Mouse (Mus musculus) lung, embryonic 16.5 days (tissue): ENCODE results near the gene 4933415A04Rik. TPM values are rescaled to one million over a fixed set of nuclear protein-coding genes. Genes with fewer than 3 reads are reported as not detected.
A peak's percentile ranks its signal among the peaks of the same experiment; 100 is the strongest.

Experiments used
- ATAC-seq: fragments of 200-750 bp; cut with Nextera tagmentation; 2 replicates; pipeline ENCODE4 v1.8.0; 2017; ENCODE audit warnings: low read depth, mild to moderate bottlenecking, moderate library complexity
- H3K27ac ChIP-seq: fragments of 300-500 bp; sonication (generic); 2 replicates; pipeline ENCODE4 v1.5.1; 2014; ENCODE audit warnings: mild to moderate bottlenecking, control low read depth, low read length
- H3K27me3 ChIP-seq: fragments of 300-500 bp; sonication (generic); 2 replicates; pipeline ENCODE4 v1.6.1; 2014; ENCODE audit warnings: low read depth, low read length, mixed read lengths; ENCODE audit not compliant: control insufficient read depth, insufficient read depth
- H3K36me3 ChIP-seq: fragments of 300-500 bp; sonication (generic); 2 replicates; pipeline ENCODE4 v1.6.1; 2014; ENCODE audit warnings: low read length; ENCODE audit not compliant: control insufficient read depth, insufficient read depth
- H3K4me1 ChIP-seq: fragments of 300-500 bp; sonication (generic); replicated peaks from 2 replicates; pipeline ENCODE4 v1.6.1; 2014; ENCODE audit warnings: low read length, mixed read lengths; ENCODE audit not compliant: control insufficient read depth, insufficient read depth
- H3K4me2 ChIP-seq: fragments of 300-500 bp; sonication (generic); 2 replicates; pipeline ENCODE4 v1.6.1; 2014; ENCODE audit warnings: low read depth, low read length, control low read depth
- H3K4me3 ChIP-seq: fragments of 300-500 bp; sonication (generic); 2 replicates; pipeline ENCODE4 v1.5.1; 2014; ENCODE audit warnings: mild to moderate bottlenecking, low read length, control low read depth
- H3K9ac ChIP-seq: fragments of 300-500 bp; sonication (generic); 2 replicates; pipeline ENCODE4 v1.6.1; 2014; ENCODE audit warnings: low read length, control low read depth
- H3K9me3 ChIP-seq: fragments of 300-500 bp; sonication (generic); 2 replicates; pipeline ENCODE4 v1.6.1; 2016; ENCODE audit warnings: low read length; ENCODE audit not compliant: control insufficient read depth
- WGBS: fragments of 180-500 bp; shearing (Covaris S2); extraction: QIAGEN DNeasy Blood & Tissue Kit; methylation state at CpG from one replicate; pipeline ENCODE4 v1.1.7; 2014; 5-methylcytosine and 5-hydroxymethylcytosine counted together
- polyA plus RNA-seq: library from polyadenylated mRNA; unstranded; fragments of >200 nt; fragmentation: Nextera tagmentation; extraction: Ambion mirVana; gene quantifications from 2 replicates; pipeline ENCODE4 v1.2.1, GENCODE M21; 2015

Gene 4933415A04Rik
- polyA plus RNA-seq, 1 experiment from 2014 or later: 6.1 TPM

DNA sequence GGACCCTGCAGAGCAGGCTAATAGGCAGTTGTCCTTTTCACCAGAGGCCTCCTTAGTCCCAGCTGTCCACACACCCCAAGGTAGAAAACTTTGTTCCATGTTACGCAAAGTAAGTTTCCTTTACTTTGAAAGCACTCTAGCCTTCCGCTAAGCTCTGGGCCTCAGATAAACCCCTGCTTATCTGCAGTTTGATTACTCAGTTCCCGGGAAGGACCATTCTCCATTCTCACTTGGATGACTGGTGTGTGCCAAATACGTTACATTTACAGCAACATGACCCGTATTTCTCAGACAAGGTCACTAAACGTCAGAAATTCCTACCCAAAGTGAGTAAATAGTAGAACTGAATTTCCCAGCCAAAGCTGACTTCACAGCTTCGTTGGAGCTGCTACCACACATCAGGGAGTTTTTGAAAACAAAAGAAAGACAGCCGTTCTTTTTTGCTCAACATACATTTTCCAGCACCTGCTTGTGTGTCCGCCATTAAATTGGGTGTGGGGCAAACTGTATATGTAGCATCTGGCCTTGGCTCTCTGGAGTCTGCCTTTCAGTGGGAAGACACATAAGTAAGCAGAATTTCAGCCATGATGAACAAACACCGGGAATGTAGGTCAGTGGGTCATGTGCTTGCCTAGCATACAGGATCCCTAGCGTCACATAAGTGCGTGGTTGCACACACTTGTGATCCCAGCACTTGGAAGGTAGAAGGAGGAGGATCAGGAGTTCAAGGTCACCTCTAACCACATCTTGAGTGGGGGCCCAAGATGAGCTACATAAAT is 38.0 kb upstream of the 4933415A04Rik start:
- Histone ChIP-seq H3K4me2 (peak overlapping the region; percentile 30; the same call in 1 of the 2 replicates), H3K9ac (peak overlapping the region; percentile 48), H3K27me3 (no peaks in the 10 kb centered on the region), H3K27ac (peak overlapping the region; percentile 97), H3K9me3 (no peaks in the 10 kb centered on the region), H3K36me3 (no peaks in the 10 kb centered on the region), H3K4me1 (peaks cover 44% of the 10 kb centered on the region), H3K4me3 (no peak overlapping the region)
- ATAC-seq: peak; percentile 72
- 17% methylated on average over 12 of the region's 12 CpGs for WGBS

DNA sequence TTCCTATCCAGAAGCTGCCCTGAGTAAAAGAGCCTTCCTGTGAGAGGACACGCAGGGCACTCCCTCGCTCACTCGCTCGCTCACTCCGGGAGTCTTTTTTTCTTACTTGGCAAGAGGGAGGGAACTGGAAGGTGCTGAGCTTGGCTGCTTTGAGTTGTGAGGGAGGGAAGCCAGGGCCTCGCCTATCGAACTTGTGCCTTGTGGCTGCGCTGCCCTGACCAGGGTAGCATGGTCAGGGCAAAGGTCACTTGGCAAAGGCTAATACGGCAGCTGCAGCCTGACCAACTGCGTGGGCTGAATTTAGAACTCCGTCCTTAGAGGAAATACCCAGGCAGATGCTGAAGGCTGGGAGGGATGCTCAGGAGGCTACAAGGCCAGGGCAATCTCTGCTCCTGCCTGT is 37.1 kb upstream of the 4933415A04Rik start:
- H3K27me3 ChIP-seq: no peaks in the 10 kb centered on the region
- peak overlapping the region; percentile 48; the same call in 1 of the 2 replicates for H3K9ac ChIP-seq
- WGBS: 19% methylated on average over 11 of the region's 11 CpGs
- peak overlapping the region; percentile 97 for H3K27ac ChIP-seq
- H3K9me3 ChIP-seq: no peaks in the 10 kb centered on the region
- H3K4me2 ChIP-seq: peak overlapping the region; percentile 26
- H3K4me3 ChIP-seq: no peak overlapping the region
- H3K4me1 ChIP-seq: peaks cover 44% of the 10 kb centered on the region
- ATAC-seq: peak; percentile 51
- no peaks in the 10 kb centered on the region for H3K36me3 ChIP-seq

- Histone ChIP-seq H3K9me3 (no peaks in the 10 kb centered on the region), H3K4me1 (peaks cover 36% of the 10 kb centered on the region), H3K4me2 (no peak overlapping the region), H3K27me3 (no peaks in the 10 kb centered on the region), H3K27ac (no peak overlapping the region), H3K4me3 (no peak overlapping the region), H3K9ac (no peak overlapping the region), H3K36me3 (0 out of 2 replicates have a peak, but pooled peaks cover under 1% of the 10 kb centered on the region)
- WGBS: 84% methylated on average over 3 of the region's 3 CpGs
- no peak for ATAC-seq
These were observed 35.1 kb upstream of the 4933415A04Rik start for GRCm38 (mm10) chr11:43551756-43552155.

- WGBS: 87% methylated on average over 6 of the region's 6 CpGs
- Histone ChIP-seq H3K36me3 (0 out of 2 replicates have a peak, but pooled peaks cover 2% of the 10 kb centered on the region), H3K27ac (no peak overlapping the region), H3K4me1 (peaks cover 31% of the 10 kb centered on the region), H3K4me3 (no peak overlapping the region), H3K4me2 (no peak overlapping the region), H3K9ac (no peak overlapping the region), H3K9me3 (no peaks in the 10 kb centered on the region), H3K27me3 (no peaks in the 10 kb centered on the region)
- no peak for ATAC-seq
These were observed 34.2 kb upstream of the 4933415A04Rik start for GRCm38 (mm10) chr11:43552675-43553074.

GRCm38 (mm10) chr11:43556538-43556937 is 30.3 kb upstream of the 4933415A04Rik start:
- Histone ChIP-seq H3K27me3 (no peaks in the 10 kb centered on the region), H3K9me3 (no peaks in the 10 kb centered on the region), H3K9ac (no peak overlapping the region), H3K4me2 (no peak overlapping the region), H3K27ac (no peak overlapping the region), H3K36me3 (peaks cover 12% of the 10 kb centered on the region), H3K4me3 (no peak overlapping the region), H3K4me1 (no peaks in the 10 kb centered on the region)
- ATAC-seq: no peak
- WGBS: 83% methylated on average over 11 of the region's 11 CpGs

- H3K9me3 ChIP-seq: no peaks in the 10 kb centered on the region
- H3K9ac ChIP-seq: no peak overlapping the region
- no peaks in the 10 kb centered on the region for H3K27me3 ChIP-seq
- 38% methylated on average over 6 of the region's 6 CpGs for WGBS
- no peak overlapping the region for H3K4me2 ChIP-seq
- H3K27ac ChIP-seq: no peak overlapping the region
- peaks cover 10% of the 10 kb centered on the region for H3K4me1 ChIP-seq
- H3K36me3 ChIP-seq: peaks cover 12% of the 10 kb centered on the region
- ATAC-seq: no peak
- H3K4me3 ChIP-seq: no peak overlapping the region
These were observed 27.1 kb upstream of the 4933415A04Rik start for GRCm38 (mm10) chr11:43559515-43560292.

- no peaks in the 10 kb centered on the region for H3K27me3 ChIP-seq
- no peak overlapping the region for H3K4me3 ChIP-seq
- H3K36me3 ChIP-seq: peaks cover 4% of the 10 kb centered on the region; the same call in 1 of the 2 replicates
- H3K9me3 ChIP-seq: no peaks in the 10 kb centered on the region
- H3K9ac ChIP-seq: no peak overlapping the region; the same call in 1 of the 2 replicates
- WGBS: 44% methylated on average over 10 of the region's 10 CpGs
- H3K4me2 ChIP-seq: no peak overlapping the region
- peak overlapping the region; percentile 73 for H3K27ac ChIP-seq
- peak; percentile 64; the same call in 1 of the 2 replicates for ATAC-seq
- peaks cover 28% of the 10 kb centered on the region for H3K4me1 ChIP-seq
These were observed 23.1 kb upstream of the 4933415A04Rik start for GRCm38 (mm10) chr11:43563654-43564244.

DNA sequence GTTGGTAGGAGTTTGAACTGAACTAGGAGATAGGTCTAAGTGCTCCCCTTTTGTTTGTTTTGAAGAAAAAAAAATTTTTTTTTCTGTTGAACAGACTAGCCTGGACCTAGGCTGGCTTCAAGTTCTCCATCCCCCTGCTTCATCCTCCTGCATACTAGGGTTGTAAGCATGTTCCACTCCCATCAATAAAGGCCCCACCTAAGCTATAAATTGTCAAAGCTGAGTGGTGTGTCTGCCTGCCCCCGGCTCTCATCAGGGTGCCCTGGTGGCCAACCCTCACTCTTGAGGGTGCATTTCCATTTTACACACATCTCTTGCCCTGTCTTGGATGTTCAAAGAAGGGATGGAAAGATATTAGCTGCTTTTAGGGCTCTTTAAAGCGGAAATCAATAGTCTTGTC is 21.4 kb upstream of the 4933415A04Rik start:
- no peak overlapping the region for H3K4me3 ChIP-seq
- no peaks in the 10 kb centered on the region for H3K9me3 ChIP-seq
- H3K27me3 ChIP-seq: no peaks in the 10 kb centered on the region
- 59% methylated on average over 2 of the region's 2 CpGs for WGBS
- no peak overlapping the region for H3K9ac ChIP-seq
- no peak overlapping the region for H3K4me2 ChIP-seq
- peaks cover 3% of the 10 kb centered on the region; the same call in 1 of the 2 replicates for H3K36me3 ChIP-seq
- H3K4me1 ChIP-seq: peaks cover 37% of the 10 kb centered on the region
- H3K27ac ChIP-seq: no peak overlapping the region
- ATAC-seq: no peak

GRCm38 (mm10) chr11:43565852-43566251 is 21.0 kb upstream of the 4933415A04Rik start:
- H3K9me3 ChIP-seq: no peaks in the 10 kb centered on the region
- peaks cover 39% of the 10 kb centered on the region for H3K4me1 ChIP-seq
- no peaks in the 10 kb centered on the region; the same call in 1 of the 2 replicates for H3K36me3 ChIP-seq
- no peak overlapping the region for H3K27ac ChIP-seq
- H3K4me3 ChIP-seq: no peak overlapping the region
- no peaks in the 10 kb centered on the region for H3K27me3 ChIP-seq
- WGBS: 19% methylated on average over 8 of the region's 8 CpGs
- no peak overlapping the region for H3K9ac ChIP-seq
- H3K4me2 ChIP-seq: no peak overlapping the region
- no peak for ATAC-seq
